Mouse (Mus musculus) cerebellum, adult 11 months (tissue): ENCODE measurements around the gene Gars.

ENCODE experiments used
- DNase-seq: peaks from one replicate; pipeline ENCODE4 v3.0.0; 2022

Gars gene

DNA sequence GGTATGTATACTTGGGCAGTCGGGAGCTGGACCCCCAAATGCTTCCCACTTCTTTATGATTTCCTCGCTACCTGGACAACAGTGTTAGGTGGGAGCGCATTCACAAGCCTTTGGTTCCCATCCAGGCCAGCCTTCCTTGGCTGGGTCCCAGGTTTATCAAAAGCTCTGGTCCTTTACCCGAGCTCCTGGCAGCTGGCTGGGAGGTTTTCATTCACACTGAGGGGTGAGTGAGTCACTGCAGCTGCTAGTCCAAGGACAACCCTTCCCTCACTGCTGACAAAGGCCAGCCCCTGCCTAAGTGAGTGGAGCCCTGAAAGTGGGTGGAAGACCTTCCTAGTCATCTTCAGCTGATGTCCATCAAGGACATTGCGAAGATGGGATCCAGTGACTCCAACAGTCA is 60.2 kb downstream of the Gars start:
- DNase-seq, result no peak

DNA sequence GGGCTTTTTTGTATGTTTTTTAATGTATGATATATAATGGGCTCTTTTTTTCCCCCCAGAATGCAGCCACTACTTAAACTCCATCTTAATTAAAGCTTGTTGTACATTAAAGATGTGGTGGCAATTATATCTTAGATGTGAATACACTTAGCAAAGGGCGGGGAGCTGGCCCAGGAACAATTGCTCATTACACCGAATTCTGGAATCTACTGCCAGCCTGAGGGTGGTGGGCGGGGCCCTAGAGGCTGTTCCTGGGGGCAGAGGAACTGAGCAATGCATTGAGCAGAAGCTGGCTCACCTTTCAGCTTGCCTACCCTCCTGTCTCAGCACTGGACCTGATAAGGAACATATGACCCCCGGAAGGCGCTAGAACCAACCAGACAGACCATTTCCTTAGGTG is 60.8 kb downstream of the Gars start:
- DNase-seq, result no peak

DNA sequence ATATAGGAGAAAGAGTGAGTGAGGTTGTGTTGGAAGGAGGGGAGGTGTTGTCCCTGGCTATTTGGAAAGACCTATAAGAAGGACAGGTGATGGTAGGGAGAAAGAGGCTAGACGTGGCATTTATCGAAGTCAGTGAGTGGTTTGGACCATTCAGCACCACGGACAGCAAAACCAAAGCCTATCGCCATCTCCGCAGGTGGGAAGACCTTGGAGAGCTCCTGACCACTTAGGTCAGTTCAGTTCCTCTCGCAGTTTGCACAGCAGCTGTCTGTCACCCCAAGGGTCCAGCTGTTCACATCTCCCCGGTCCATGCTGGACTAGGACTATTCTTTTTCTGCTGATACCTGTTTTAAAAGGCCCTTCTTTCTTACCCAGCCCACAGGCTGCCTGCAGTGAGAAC is 70.6 kb downstream of the Gars start:
- DNase-seq, result no peak

DNA sequence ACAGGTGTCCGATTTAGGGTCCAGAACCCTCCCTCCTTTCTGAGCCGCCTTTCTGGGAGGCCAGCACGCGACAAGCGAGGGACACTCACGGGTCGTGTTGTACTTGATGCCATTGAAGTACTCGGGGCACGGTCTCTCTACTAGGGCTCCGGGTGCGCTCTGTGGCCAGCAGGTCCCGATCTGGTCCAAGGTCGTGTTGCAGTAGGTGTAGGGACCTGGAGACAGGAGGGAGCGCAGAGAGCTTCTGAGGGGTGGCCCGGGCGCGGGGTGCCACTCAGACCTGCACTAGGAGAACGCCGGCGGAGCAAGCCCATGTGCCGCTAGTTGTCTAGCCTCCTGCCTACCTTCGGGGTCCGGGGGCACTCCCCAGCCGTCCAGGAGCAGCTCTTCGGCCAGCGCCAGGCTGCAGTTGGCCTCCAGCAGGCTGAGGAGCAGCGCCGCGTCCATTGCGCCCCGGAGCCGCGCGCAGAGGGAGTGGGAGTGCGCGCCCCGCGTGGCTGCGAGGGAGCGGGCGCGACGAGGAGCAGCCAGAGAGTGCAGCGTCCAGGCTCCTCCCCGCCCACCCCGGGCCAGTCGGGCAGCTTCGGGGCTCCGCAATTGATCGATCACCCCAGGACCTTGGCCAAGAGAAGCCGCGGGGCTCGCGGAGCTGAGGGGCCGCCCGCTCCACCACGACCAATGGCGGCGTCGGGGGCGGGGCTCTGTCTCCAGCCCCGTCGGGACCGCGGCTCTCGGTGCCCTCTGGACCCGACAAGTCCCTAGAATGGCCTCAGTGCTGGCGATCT is 79.7 kb downstream of the Gars start:
- no peak for DNase-seq

DNA sequence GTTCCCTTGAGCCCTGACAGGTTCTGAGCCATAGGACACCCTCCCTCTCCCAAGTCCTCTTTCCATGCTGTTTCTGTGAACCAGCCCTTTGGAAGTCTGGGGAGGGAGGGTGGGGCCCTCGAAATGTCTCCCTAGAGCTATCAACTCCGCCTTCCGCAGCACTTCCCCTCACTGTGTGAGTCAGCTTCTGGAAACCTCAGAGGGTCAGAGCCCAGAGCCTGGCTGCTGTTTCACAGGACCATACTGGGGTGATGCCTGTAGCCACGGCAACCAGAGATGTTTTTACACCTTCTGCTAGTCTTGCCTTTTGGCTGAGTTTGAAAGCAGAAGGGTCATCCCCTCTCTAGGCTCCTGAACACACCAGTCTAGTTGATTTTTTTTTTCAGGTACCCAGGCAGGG is 85.2 kb downstream of the Gars start:
- no peak for DNase-seq

DNA sequence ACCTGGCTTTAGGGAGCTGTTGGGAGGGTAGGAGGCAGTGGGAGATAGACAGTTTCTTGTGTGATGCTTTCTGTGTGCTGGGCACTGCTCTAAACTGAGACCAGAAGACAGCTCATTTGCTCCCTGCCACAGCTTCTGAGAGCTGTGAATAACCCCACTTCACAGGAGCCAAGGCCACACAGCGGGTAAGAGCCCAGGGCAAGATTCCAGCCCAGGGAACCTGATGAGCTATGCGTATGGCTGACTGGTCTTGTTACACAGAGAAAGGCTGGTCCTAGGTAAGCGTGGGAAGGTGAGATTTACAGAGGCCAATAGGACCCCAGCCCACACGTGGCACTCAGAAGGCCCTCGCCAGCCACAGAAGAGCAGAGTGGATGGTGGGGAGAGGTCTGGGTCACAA is 88.8 kb downstream of the Gars start:
- DNase-seq, result no peak

DNA sequence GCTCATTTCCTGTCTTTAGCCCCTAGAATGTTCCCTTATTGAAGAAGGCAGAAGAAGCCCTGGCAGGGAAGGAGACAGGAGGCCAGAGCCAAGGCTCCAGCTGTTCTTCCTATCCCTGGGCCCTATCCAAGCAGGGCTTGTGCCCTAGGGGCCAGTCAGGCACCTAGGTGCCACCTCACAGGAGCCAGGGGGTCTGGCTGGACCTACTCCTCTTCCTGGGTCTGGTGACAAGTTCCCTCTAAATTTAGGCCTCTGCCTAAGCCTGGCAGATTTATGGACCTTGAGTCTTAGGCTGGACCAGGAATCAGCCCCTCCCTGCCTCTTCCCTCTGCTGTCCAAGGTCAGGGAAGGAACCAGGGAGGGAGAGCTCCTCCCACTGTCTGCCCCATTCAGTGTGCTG is 90.6 kb downstream of the Gars start:
- DNase-seq, result no peak
